Mouse (Mus musculus) bone marrow, adult 2 months (tissue): Measurements from ENCODE around the gene Syt13.

Source experiments
- CTCF ChIP-seq: fragments of 200-500 bp; IDR thresholded peaks from 2 replicates; pipeline ENCODE4 v1.5.1; 2011; ENCODE audit warnings: low read length, control low read depth; ENCODE audit not compliant: control insufficient read depth, insufficient read depth
- POLR2A ChIP-seq: fragments of 200-500 bp; IDR thresholded peaks from 2 replicates; pipeline ENCODE4 v1.6.1; 2011; ENCODE audit warnings: low read depth, mild to moderate bottlenecking, control low read depth, low read length, borderline replicate concordance; ENCODE audit not compliant: control insufficient read depth

- TF ChIP-seq CTCF (no peak), POLR2A (no peak)
These were observed 51.4 kb downstream of the Syt13 start for GRCm38 (mm10) chr2:92966257-92966656.
